Mouse (Mus musculus) midbrain, embryonic 15.5 days (tissue): ENCODE measurements around the gene Epb41l5. TPM values are rescaled to one million over a fixed set of nuclear protein-coding genes. Genes with fewer than 3 reads are reported as not detected.
A peak's percentile ranks its signal among the peaks of the same experiment; 100 is the strongest.

Experiments
- ATAC-seq: fragments of 200-750 bp; cut with Nextera tagmentation; replicated peaks from 2 replicates; pipeline ENCODE4 v1.8.0; 2017; ENCODE audit warnings: moderate TSS enrichment
- H3K27ac ChIP-seq: fragments of 300-500 bp; sonication (generic); 2 replicates; pipeline ENCODE4 v1.5.1; 2015; ENCODE audit warnings: mild to moderate bottlenecking, inconsistent platforms
- H3K27me3 ChIP-seq: fragments of 300-500 bp; sonication (generic); replicated peaks from 2 replicates; pipeline ENCODE4 v1.6.1; 2015; ENCODE audit warnings: inconsistent platforms
- H3K36me3 ChIP-seq: fragments of 300-500 bp; sonication (generic); replicated peaks from 2 replicates; pipeline ENCODE4 v1.6.1; 2015; ENCODE audit warnings: inconsistent platforms
- H3K4me1 ChIP-seq: fragments of 300-500 bp; sonication (generic); 2 replicates; pipeline ENCODE4 v1.6.1; 2015; ENCODE audit warnings: inconsistent platforms
- H3K4me2 ChIP-seq: fragments of 300-500 bp; sonication (generic); 2 replicates; pipeline ENCODE4 v1.6.1; 2015; ENCODE audit warnings: inconsistent platforms, mild to moderate bottlenecking, moderate library complexity
- H3K4me3 ChIP-seq: fragments of 300-500 bp; sonication (generic); 2 replicates; pipeline ENCODE4 v1.5.1; 2015; ENCODE audit warnings: mild to moderate bottlenecking, inconsistent platforms
- H3K9ac ChIP-seq: fragments of 300-500 bp; sonication (generic); 2 replicates; pipeline ENCODE4 v1.6.1; 2015; ENCODE audit warnings: mild to moderate bottlenecking, inconsistent platforms
- H3K9me3 ChIP-seq: fragments of 300-500 bp; sonication (generic); 2 replicates; pipeline ENCODE4 v1.6.1; 2016; ENCODE audit warnings: inconsistent platforms
- WGBS: fragments of 180-500 bp; shearing (Covaris S2); methylation state at CpG from one replicate; pipeline ENCODE4 v1.1.7; 2015; ENCODE audit warnings: mixed read lengths; 5-methylcytosine and 5-hydroxymethylcytosine counted together
- polyA plus RNA-seq: library from polyadenylated mRNA; unstranded; fragments of >200 nt; fragmentation: Nextera tagmentation; extraction: Ambion mirVana; gene quantifications from 2 replicates; pipeline ENCODE4 v1.2.1, GENCODE M21; 2015

The Epb41l5 gene
- polyA plus RNA-seq, 1 experiment from 2014 or later, result 20.2 TPM

DNA sequence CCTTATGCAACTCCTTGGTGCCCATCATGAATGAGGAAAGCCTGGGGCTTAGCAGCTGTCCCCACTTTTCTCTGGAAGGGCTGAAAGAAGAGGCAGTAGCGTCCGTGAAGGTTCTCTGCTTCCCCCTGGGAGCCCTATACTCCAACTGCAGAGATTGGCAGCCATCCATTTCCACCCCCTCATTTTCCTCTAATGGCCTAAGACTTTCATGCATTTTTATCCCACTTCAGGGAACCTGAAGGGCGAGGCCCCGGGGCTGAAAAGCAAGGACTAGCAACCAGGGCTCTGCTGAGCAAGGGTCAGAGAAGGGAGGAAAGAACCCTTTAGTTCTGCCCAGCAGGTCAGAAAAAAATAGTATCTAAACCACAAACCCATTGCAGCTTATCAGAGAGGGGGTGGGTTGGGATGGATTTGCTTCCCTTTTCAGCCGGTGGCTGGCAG, 123.8 kb downstream of the Epb41l5 start:
- WGBS, result 5% methylated on average over 5 of the region's 5 CpGs
- peak overlapping the region; percentile 69 for H3K4me3 ChIP-seq
- ATAC-seq, result no peak
- H3K4me2 ChIP-seq, result peak overlapping the region; percentile 66
- peaks cover 13% of the 10 kb centered on the region for H3K36me3 ChIP-seq
- peaks cover 25% of the 10 kb centered on the region for H3K4me1 ChIP-seq
- peak overlapping the region; percentile 86; the same call in 1 of the 2 replicates for H3K27ac ChIP-seq
- H3K27me3 ChIP-seq, result no peaks in the 10 kb centered on the region
- no peaks in the 10 kb centered on the region for H3K9me3 ChIP-seq
- H3K9ac ChIP-seq, result peak overlapping the region; percentile 74

DNA sequence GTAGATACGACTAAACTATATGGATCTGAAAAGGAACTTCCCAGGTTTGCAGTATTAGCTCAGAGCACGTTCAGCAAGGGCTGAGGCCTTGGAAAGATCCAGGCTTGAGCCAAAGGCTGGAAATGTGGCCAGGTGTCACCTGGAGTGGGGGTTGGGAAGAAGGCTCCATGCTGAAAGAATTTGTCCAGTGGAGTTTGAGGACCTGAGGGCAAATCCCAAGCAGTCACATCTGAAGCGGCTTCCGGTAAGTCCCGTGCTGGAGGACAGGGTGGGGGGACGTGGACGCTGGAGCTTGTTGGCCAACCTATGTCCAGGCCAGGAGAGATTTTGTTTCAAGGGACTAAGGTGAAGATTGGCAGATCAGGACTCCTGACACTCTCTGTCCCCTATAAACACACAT, 125.0 kb downstream of the Epb41l5 start:
- no peak overlapping the region for H3K4me2 ChIP-seq
- no peak overlapping the region for H3K4me3 ChIP-seq
- no peak overlapping the region for H3K9ac ChIP-seq
- 95% methylated on average over 7 of the region's 7 CpGs for WGBS
- H3K27ac ChIP-seq, result no peak overlapping the region
- no peaks in the 10 kb centered on the region for H3K9me3 ChIP-seq
- ATAC-seq, result no peak
- H3K4me1 ChIP-seq, result peaks cover 25% of the 10 kb centered on the region
- H3K27me3 ChIP-seq, result no peaks in the 10 kb centered on the region
- peaks cover 7% of the 10 kb centered on the region for H3K36me3 ChIP-seq

- peaks cover 3% of the 10 kb centered on the region for H3K36me3 ChIP-seq
- ATAC-seq, result no peak
- H3K4me1 ChIP-seq, result peaks cover 25% of the 10 kb centered on the region
- no peaks in the 10 kb centered on the region for H3K9me3 ChIP-seq
- H3K9ac ChIP-seq, result no peak overlapping the region
- 81% methylated on average over 7 of the region's 7 CpGs for WGBS
- H3K27ac ChIP-seq, result no peak overlapping the region
- no peak overlapping the region for H3K4me3 ChIP-seq
- H3K4me2 ChIP-seq, result no peak overlapping the region
- H3K27me3 ChIP-seq, result no peaks in the 10 kb centered on the region
Measured at GRCm38 (mm10) chr1:119523369-119523768, 125.4 kb downstream of the Epb41l5 start.

DNA sequence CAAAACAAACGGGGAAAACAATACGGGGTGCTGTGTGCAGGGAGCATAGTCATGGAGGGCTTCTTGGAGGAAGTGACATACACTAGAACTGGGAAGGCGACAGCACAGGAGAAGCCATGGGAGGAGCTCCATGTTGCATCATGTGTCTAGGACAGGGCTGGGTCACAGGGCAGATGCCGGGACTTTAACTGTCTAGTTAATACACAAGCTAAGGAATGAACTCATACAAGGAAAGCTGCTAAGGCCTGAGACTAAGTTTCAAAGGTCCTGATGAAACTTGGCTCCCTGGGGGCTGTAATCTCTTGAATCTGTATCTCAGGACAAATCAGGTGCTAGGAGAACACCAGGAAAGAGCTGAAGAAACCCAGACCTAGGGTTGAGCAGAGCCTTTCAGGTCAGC, 126.1 kb downstream of the Epb41l5 start:
- peaks cover 25% of the 10 kb centered on the region for H3K4me1 ChIP-seq
- H3K4me2 ChIP-seq, result no peak overlapping the region
- H3K27me3 ChIP-seq, result no peaks in the 10 kb centered on the region
- no peak for ATAC-seq
- H3K4me3 ChIP-seq, result no peak overlapping the region
- H3K9ac ChIP-seq, result no peak overlapping the region
- no peaks in the 10 kb centered on the region for H3K36me3 ChIP-seq
- no peaks in the 10 kb centered on the region for H3K9me3 ChIP-seq
- no peak overlapping the region for H3K27ac ChIP-seq
- WGBS, result 91% methylated on average over 4 of the region's 4 CpGs

DNA sequence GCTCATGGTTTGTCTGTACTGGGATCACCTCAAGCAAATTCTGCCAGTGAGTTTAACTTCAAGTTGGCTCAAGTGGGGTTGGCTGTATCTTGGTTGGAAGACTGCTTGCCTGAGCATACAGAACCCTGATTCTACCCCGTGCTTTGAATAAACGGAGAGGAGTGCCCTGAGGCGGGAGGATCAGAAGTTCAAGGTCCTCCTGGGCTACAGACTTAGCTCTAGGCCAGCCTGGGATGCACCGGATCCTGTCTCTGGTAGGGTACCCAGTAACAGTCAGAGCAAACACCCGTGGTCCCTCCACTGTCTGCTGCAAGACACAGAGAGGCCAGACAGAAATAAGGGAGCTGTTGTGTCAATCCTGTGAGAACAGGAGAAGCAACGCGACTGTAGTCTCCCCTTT, 127.1 kb downstream of the Epb41l5 start:
- Histone ChIP-seq H3K36me3 (no peaks in the 10 kb centered on the region), H3K4me1 (peaks cover 16% of the 10 kb centered on the region), H3K27ac (no peak overlapping the region), H3K27me3 (no peaks in the 10 kb centered on the region), H3K4me3 (no peak overlapping the region), H3K4me2 (no peak overlapping the region), H3K9ac (no peak overlapping the region), H3K9me3 (no peaks in the 10 kb centered on the region)
- no peak for ATAC-seq
- 89% methylated on average over 7 of the region's 7 CpGs for WGBS

- no peak for ATAC-seq
- no peaks in the 10 kb centered on the region for H3K9me3 ChIP-seq
- no peaks in the 10 kb centered on the region for H3K27me3 ChIP-seq
- no peak overlapping the region for H3K4me2 ChIP-seq
- no peaks in the 10 kb centered on the region for H3K36me3 ChIP-seq
- H3K4me3 ChIP-seq, result no peak overlapping the region
- no peak overlapping the region for H3K27ac ChIP-seq
- no peak overlapping the region for H3K9ac ChIP-seq
- peaks cover 11% of the 10 kb centered on the region for H3K4me1 ChIP-seq
- 52% methylated on average over 2 of the region's 2 CpGs for WGBS
Measured at GRCm38 (mm10) chr1:119521029-119521428, 127.8 kb downstream of the Epb41l5 start.

DNA sequence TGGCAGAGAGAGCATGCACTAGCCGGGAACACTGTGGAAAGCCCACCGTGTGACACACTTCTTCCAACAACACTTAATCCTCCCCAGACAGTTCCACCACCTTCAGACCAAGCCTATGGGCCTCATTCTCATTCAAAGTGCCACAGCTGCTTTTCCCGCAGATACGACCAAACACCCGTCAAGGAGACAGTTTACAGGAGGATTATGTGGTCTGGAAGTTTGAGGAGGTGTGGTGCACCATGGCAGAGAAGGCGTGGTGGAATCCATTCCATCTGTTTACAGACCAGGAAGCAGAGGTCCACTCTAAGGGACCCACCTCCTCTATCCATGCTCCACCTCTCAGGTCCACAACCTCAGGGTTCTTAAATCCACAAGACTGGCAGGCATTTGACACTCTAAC, 129.5 kb downstream of the Epb41l5 start:
- no peak overlapping the region for H3K27ac ChIP-seq
- no peaks in the 10 kb centered on the region for H3K9me3 ChIP-seq
- H3K27me3 ChIP-seq, result no peaks in the 10 kb centered on the region
- no peak overlapping the region for H3K4me3 ChIP-seq
- H3K4me1 ChIP-seq, result no peaks in the 10 kb centered on the region
- no peaks in the 10 kb centered on the region for H3K36me3 ChIP-seq
- no peak overlapping the region for H3K9ac ChIP-seq
- no peak for ATAC-seq
- no peak overlapping the region for H3K4me2 ChIP-seq
- 72% methylated on average over 6 of the region's 6 CpGs for WGBS

DNA sequence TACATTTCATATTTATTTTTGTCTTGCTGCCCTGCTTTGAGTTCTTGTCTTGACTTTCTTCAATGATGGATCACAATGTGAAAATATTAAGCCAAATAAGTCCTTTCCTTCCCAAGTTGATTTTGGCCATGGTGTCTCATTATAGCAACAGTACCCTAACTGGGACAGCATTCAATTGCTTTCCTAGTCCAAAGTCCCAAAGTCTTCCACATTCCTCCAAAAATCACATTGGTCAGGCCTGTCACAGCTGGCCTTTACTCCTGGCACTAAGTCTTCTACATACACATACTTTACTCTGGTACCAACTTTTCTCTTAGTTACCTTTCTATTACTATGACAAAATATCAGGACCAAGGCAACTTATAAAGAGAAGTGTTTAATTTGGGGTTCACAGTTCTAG, 130.0 kb downstream of the Epb41l5 start:
- Histone ChIP-seq H3K4me3 (no peak overlapping the region), H3K9ac (no peak overlapping the region), H3K27me3 (no peaks in the 10 kb centered on the region), H3K27ac (no peak overlapping the region), H3K4me2 (no peak overlapping the region), H3K4me1 (no peaks in the 10 kb centered on the region), H3K9me3 (no peaks in the 10 kb centered on the region), H3K36me3 (no peaks in the 10 kb centered on the region)
- no peak for ATAC-seq

DNA sequence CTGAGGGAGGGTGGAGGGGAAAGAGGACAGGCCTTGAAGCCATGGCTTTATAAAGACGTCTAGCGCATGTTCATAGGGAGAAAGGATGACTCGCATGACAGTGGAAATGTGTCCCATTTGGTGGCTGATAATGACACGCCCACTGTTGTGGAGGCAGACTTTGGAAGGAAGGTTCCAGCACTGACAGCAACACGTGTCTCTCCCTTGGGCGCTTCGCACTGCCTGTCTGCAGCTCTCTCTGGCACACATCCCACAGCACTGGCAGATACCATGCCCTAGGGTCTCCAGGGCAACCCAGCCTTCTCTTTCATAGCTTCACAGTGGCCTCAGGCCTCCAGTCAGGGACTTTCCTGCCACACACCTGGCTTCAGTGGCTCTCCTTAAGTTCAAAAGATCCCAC, 130.7 kb downstream of the Epb41l5 start:
- Histone ChIP-seq H3K9me3 (no peaks in the 10 kb centered on the region), H3K4me2 (no peak overlapping the region), H3K27ac (no peak overlapping the region), H3K4me1 (no peaks in the 10 kb centered on the region), H3K36me3 (no peaks in the 10 kb centered on the region), H3K9ac (no peak overlapping the region), H3K27me3 (no peaks in the 10 kb centered on the region), H3K4me3 (no peak overlapping the region)
- ATAC-seq, result no peak
- WGBS, result 76% methylated on average over 7 of the region's 7 CpGs

DNA sequence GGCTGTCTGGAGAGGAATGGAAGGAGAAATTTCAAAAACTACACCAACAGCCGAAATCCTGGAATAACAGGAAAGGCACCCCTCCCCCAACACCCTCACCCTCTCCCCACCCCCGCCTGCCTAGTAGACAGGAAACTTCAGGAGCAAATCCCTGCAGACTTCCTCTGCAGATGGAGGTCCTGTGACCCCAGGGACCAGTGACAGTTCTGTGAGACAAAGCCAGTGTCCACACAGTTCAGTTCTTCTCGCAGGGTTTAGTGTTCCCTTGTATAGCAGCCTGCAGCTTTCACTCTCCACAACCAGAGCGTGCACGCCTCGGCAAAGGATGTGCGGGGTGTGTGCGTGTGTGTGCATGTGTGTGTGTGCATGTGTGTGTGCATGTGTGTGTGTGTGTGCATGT, 137.9 kb downstream of the Epb41l5 start:
- no peak overlapping the region for H3K4me2 ChIP-seq
- no peak for ATAC-seq
- no peak overlapping the region for H3K27ac ChIP-seq
- no peaks in the 10 kb centered on the region for H3K9me3 ChIP-seq
- H3K4me1 ChIP-seq, result no peaks in the 10 kb centered on the region
- no peaks in the 10 kb centered on the region for H3K36me3 ChIP-seq
- no peak overlapping the region for H3K4me3 ChIP-seq
- 77% methylated on average over 8 of the region's 8 CpGs for WGBS
- no peak overlapping the region for H3K9ac ChIP-seq
- H3K27me3 ChIP-seq, result no peaks in the 10 kb centered on the region

- Histone ChIP-seq H3K4me3 (no peak overlapping the region), H3K9me3 (no peaks in the 10 kb centered on the region), H3K9ac (no peak overlapping the region), H3K4me1 (peaks cover 3% of the 10 kb centered on the region; the same call in 1 of the 2 replicates), H3K27me3 (no peaks in the 10 kb centered on the region), H3K4me2 (no peak overlapping the region), H3K27ac (no peak overlapping the region), H3K36me3 (no peaks in the 10 kb centered on the region)
- ATAC-seq, result no peak
- whole genome bisulfite sequencing, result 75% methylated on average over 9 of the region's 9 CpGs
Measured at GRCm38 (mm10) chr1:119510409-119510808, 138.4 kb downstream of the Epb41l5 start.

GRCm38 (mm10) chr1:119509474-119509873, 139.3 kb downstream of the Epb41l5 start:
- Histone ChIP-seq H3K4me2 (no peak overlapping the region), H3K9me3 (no peaks in the 10 kb centered on the region), H3K36me3 (no peaks in the 10 kb centered on the region), H3K4me1 (peaks cover 9% of the 10 kb centered on the region), H3K27me3 (no peaks in the 10 kb centered on the region), H3K27ac (no peak overlapping the region), H3K9ac (no peak overlapping the region), H3K4me3 (no peak overlapping the region)
- 87% methylated on average over 7 of the region's 7 CpGs for WGBS
- ATAC-seq, result no peak

GRCm38 (mm10) chr1:119508548-119508947, 140.3 kb downstream of the Epb41l5 start:
- Histone ChIP-seq H3K4me1 (peaks cover 12% of the 10 kb centered on the region), H3K9ac (no peak overlapping the region), H3K27me3 (no peaks in the 10 kb centered on the region), H3K36me3 (no peaks in the 10 kb centered on the region), H3K27ac (no peak overlapping the region), H3K9me3 (no peaks in the 10 kb centered on the region), H3K4me2 (no peak overlapping the region), H3K4me3 (no peak overlapping the region)
- 40% methylated on average over 4 of the region's 4 CpGs for WGBS
- no peak for ATAC-seq

- Histone ChIP-seq H3K9ac (no peak overlapping the region), H3K9me3 (no peaks in the 10 kb centered on the region), H3K4me2 (no peak overlapping the region), H3K27me3 (no peaks in the 10 kb centered on the region), H3K36me3 (no peaks in the 10 kb centered on the region), H3K27ac (no peak overlapping the region), H3K4me1 (peaks cover 19% of the 10 kb centered on the region), H3K4me3 (no peak overlapping the region)
- WGBS, result 96% methylated on average over 3 of the region's 3 CpGs
- no peak for ATAC-seq
Measured at GRCm38 (mm10) chr1:119505951-119506350, 142.8 kb downstream of the Epb41l5 start.
